Mouse (Mus musculus) testis, postnatal 14 days (tissue): ENCODE data around the gene Tnfsf9.
"Not testable (repeated sequence)": the region's sequence is repeated elsewhere in the genome, so short reads cannot be mapped to it uniquely, and the experiment has no call there.

Experiments used
- DNase-seq: peaks from one replicate; pipeline ENCODE4 v3.0.0; 2021; ENCODE audit warnings: low spot score

Gene Tnfsf9

DNA sequence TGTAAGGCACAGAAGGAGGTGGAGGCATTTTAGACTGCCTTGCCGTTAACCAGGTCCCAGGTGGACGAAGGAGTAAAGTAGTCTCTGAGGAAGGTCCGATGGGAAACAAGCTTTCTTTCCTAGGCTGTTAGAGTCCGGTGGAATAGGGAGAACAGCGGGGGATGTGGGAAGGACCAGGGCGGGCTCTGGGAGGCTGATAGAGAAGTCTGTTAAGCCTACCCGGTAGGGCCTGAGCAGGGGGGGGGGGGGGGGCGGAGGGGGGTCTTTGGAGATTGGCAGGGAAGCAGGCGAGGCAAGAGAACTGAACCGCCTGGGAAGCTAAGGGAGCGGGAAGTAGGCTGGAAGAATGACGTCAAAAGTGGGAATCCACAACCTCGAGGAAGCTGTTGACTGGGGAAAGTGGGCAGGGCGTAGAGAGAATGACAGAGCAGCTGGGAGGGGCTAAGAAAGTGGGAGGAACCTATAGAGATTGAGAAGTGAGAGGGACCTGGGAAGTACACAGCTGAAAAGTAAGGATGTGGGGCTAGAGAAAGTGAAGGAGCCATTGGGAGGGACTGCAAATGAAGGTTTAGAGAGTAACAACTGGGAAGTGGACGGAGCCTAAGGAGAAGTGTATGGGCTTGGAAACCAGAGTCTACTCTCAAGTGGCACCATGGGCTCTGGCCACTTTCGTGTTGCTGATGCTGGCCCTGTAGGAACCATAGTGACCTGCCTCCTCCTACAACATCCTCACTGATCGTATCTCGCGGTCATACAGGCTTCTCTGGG, 9.1 kb upstream of the Tnfsf9 start:
- DNase-seq, result peak; percentile 24

- DNase-seq, result peak; percentile 66
Observed at GRCm38 (mm10) chr17:57096623-57096920, 8.6 kb upstream of the Tnfsf9 start.

- no peak for DNase-seq
Observed at GRCm38 (mm10) chr17:57098321-57098720, 6.8 kb upstream of the Tnfsf9 start.

DNA sequence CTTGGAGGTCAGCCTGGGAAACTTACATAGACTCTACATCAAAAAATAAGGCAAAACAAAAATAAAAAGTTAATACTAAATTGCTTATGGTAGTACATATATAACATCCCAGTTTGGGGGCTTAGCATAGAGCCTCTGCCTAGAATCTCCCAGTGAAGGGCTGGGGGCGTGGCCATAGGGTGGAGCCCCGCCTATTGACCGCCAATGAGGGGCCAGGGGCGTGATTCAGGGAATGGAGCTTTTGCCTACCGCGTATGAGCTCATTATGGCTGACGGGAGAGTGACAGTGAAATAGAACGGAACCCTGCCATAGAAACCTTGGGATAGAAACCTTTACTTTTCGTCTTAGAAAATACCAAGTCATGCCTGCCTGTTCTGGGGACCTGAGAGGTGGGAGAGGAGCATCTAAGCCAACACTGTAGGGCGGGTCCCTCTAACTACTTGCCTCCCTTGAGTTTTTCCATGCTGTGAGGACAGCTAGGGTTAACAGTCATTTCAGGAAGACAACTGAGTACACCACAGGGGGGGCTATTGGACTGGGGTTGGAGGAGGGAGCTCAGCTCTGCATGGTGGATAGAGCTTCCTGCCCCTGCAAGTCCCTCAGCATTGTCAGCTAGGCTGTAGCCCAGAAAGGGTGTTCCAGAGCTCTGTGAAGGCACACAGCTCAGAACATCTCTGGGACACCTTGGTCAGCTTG, 5.3 kb upstream of the Tnfsf9 start:
- no peak for DNase-seq

GRCm38 (mm10) chr17:57102276-57102675, 2.8 kb upstream of the Tnfsf9 start:
- DNase-seq, result no peak

GRCm38 (mm10) chr17:57104496-57104895, 629 bp upstream of the Tnfsf9 start:
- DNase-seq, result no peak

DNA sequence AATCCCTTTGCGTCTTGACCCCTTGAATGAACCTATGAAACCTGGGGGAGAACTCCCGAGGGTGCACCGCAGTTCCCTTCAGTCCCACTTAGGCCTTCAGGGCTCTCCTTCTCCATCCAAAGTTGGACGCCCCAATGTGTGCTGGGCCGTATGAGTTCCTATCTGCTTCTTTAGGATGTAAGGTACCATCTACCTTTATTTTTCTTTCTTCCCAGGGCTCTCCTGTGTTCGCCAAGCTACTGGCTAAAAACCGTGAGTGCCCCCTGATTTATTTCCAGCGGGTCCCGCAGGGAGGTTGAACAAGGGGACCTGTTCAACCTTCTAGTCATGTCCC, 877 bp downstream of the Tnfsf9 start:
- DNase-seq, result no peak

DNA sequence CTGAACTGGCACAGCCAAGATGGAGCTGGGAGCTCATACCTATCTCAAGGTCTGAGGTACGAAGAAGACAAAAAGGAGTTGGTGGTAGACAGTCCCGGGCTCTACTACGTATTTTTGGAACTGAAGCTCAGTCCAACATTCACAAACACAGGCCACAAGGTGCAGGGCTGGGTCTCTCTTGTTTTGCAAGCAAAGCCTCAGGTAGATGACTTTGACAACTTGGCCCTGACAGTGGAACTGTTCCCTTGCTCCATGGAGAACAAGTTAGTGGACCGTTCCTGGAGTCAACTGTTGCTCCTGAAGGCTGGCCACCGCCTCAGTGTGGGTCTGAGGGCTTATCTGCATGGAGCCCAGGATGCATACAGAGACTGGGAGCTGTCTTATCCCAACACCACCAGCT, 1.9 kb downstream of the Tnfsf9 start:
- DNase-seq, result no peak

- no peak for DNase-seq
Observed at GRCm38 (mm10) chr17:57108040-57108665, 3.0 kb downstream of the Tnfsf9 start.

- no peak for DNase-seq
Observed at GRCm38 (mm10) chr17:57108666-57109171, 3.6 kb downstream of the Tnfsf9 start.

DNA sequence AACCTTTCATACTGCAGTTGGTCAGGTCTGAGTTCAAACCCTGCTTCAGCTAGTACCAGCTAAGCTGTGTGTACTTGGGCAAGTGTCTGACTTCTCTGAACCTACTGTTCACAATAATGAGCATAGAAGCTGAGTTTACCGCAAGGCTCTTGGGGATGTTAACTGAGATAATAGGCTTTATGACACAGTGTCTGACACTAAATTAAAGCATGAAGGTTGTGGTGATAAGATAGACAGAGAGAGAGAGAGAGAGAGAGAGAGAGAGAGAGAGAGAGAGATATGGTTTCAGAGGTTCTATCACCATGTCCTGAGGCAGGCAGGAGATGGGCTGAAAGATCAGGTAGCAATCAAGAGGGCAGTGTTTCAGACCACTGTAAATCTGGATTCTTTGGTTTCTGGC, 4.9 kb downstream of the Tnfsf9 start:
- DNase-seq, result no peak

GRCm38 (mm10) chr17:57112768-57113474, 7.8 kb downstream of the Tnfsf9 start:
- DNase-seq, result no peak

GRCm38 (mm10) chr17:57116801-57117200, 11.7 kb downstream of the Tnfsf9 start:
- no peak for DNase-seq

- peak; percentile 37 for DNase-seq
Observed at GRCm38 (mm10) chr17:57118524-57119349, 13.6 kb downstream of the Tnfsf9 start.

- DNase-seq, result no peak
Observed at GRCm38 (mm10) chr17:57121856-57122255, 16.7 kb downstream of the Tnfsf9 start.

DNA sequence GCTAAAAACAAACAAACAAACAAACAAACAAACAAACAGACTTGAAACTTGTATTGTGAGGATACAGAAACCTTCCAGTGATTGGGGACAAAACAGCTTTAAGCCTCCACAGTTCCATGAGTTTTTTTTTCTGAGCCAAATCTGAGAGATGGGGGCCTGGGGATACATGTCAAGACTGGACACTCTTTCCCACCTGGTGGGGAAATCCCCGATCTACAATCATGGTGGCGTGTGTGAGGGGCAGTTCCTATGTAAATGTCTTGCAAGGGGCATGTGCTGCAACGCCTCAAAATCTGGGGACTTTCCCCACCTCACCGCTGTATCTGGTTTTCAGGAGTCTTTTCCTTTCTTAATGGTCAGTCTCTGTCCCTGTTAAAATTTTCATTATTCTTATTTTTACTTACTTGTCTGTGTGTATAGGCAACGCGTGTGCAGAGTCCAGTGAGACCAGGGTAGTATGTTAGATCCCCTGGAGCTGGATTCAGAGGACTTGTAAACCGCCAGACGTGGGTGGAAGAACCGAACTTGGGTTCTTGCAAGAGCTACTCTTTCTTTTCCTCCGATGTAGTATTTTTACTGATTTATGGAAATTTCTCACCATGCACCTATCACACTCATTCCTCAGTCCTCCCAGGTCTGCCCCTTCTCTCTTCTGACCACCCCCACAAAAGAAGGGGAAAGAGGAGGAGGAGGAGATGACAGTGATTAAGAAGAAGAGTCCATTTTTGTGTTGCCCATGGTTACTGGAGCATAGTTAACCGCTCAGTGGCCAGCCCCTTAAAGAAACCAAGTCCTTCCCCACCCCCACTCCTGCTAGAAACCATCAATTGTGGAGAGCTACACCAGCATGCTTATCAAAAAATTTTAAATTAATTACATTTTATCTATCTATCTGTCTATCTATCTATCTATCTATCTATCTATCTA, 18.3 kb downstream of the Tnfsf9 start:
- DNase-seq, result no peak

GRCm38 (mm10) chr17:57124792-57125191, 19.7 kb downstream of the Tnfsf9 start:
- DNase-seq, result no peak

GRCm38 (mm10) chr17:57125853-57126622, 20.9 kb downstream of the Tnfsf9 start:
- no peak for DNase-seq

DNA sequence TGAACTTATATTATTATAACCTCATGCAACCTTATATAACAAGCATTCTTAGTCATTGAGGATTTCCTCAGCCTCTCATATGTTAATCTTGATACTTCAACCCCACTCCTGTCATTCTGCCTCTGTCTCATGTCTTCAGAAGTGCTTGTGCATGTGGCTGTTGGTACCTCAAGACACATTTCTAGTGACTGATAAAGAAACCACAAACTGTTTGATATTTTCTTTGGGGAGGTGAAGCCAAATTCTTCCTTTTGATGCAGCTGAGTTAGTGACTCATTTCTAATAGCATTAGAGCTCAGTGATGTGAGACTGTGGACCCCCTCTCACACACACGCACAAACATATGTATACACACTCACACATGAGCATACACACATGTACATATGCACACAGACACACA, 26.7 kb downstream of the Tnfsf9 start:
- no peak for DNase-seq

GRCm38 (mm10) chr17:57134021-57134420, 28.9 kb downstream of the Tnfsf9 start:
- not testable (repeated sequence) for DNase-seq
